Mouse (Mus musculus) urinary bladder, postnatal 10 days (tissue): ENCODE data around the gene Ksr2.
"Not testable (repeated sequence)": the region's sequence is repeated elsewhere in the genome, so short reads cannot be mapped to it uniquely, and the experiment has no call there.

Source experiments
- DNase-seq: peaks from one replicate; pipeline ENCODE4 v3.0.0; 2022; ENCODE audit warnings: low spot score

Gene Ksr2

GRCm38 (mm10) chr5:117620292-117620691 lies 206.5 kb downstream of the Ksr2 start:
- DNase-seq = no peak

GRCm38 (mm10) chr5:117622221-117622620 lies 208.4 kb downstream of the Ksr2 start:
- DNase-seq = no peak

GRCm38 (mm10) chr5:117623206-117623605 lies 209.4 kb downstream of the Ksr2 start:
- DNase-seq = not testable (repeated sequence)

- no peak for DNase-seq
Measured at GRCm38 (mm10) chr5:117626907-117627306, 213.1 kb downstream of the Ksr2 start.

GRCm38 (mm10) chr5:117628351-117628750 lies 214.6 kb downstream of the Ksr2 start:
- no peak for DNase-seq

GRCm38 (mm10) chr5:117629570-117629969 lies 215.8 kb downstream of the Ksr2 start:
- no peak for DNase-seq

- no peak for DNase-seq
Measured at GRCm38 (mm10) chr5:117635211-117635610, 221.4 kb downstream of the Ksr2 start.

- no peak for DNase-seq
Measured at GRCm38 (mm10) chr5:117635838-117636237, 222.0 kb downstream of the Ksr2 start.

- no peak for DNase-seq
Measured at GRCm38 (mm10) chr5:117641585-117641984, 227.8 kb downstream of the Ksr2 start.

GRCm38 (mm10) chr5:117651238-117651886 lies 237.6 kb downstream of the Ksr2 start:
- DNase-seq = no peak

- DNase-seq = no peak
Measured at GRCm38 (mm10) chr5:117658641-117659040, 244.8 kb downstream of the Ksr2 start.

- DNase-seq = no peak
Measured at GRCm38 (mm10) chr5:117659596-117659995, 245.8 kb downstream of the Ksr2 start.

- DNase-seq = no peak
Measured at GRCm38 (mm10) chr5:117665181-117665580, 251.4 kb downstream of the Ksr2 start.

- no peak for DNase-seq
Measured at GRCm38 (mm10) chr5:117667314-117667713, 253.5 kb downstream of the Ksr2 start.

- DNase-seq = no peak
Measured at GRCm38 (mm10) chr5:117669265-117669664, 255.5 kb downstream of the Ksr2 start.

GRCm38 (mm10) chr5:117669843-117670242 lies 256.0 kb downstream of the Ksr2 start:
- no peak for DNase-seq

- DNase-seq = no peak
Measured at GRCm38 (mm10) chr5:117671362-117671761, 257.6 kb downstream of the Ksr2 start.

GRCm38 (mm10) chr5:117675840-117676239 lies 262.0 kb downstream of the Ksr2 start:
- no peak for DNase-seq

GRCm38 (mm10) chr5:117677231-117677630 lies 263.4 kb downstream of the Ksr2 start:
- no peak for DNase-seq

- no peak for DNase-seq
Measured at GRCm38 (mm10) chr5:117678371-117678770, 264.6 kb downstream of the Ksr2 start.

GRCm38 (mm10) chr5:117682226-117682625 lies 268.4 kb downstream of the Ksr2 start:
- DNase-seq = no peak

- no peak for DNase-seq
Measured at GRCm38 (mm10) chr5:117684491-117684890, 270.7 kb downstream of the Ksr2 start.

- DNase-seq = no peak
Measured at GRCm38 (mm10) chr5:117687770-117688352, 274.1 kb downstream of the Ksr2 start.

- no peak for DNase-seq
Measured at GRCm38 (mm10) chr5:117688738-117689137, 274.9 kb downstream of the Ksr2 start.
